In the genomic region with DNA sequence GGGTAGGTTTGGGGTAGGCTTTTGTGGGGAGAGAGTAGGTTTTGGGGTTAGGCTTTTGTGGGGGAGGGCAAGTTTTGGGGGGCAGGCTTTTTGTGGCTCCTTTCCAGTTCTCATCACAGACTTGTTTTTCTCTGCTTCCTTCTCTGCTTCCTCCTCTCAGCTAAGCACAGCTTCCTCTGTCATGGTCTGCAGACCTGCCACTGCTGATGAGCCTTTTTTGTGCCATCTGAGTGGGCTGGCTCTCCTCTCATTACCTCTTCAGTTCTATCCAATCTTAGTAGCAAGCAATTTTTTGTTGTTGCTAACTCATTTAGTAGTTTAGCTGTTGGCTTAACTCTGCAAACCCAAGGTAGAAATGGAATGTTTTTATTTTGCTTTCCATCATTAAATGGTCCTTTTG, we compare ENCODE assay signal across 19 mouse cellular contexts. TPM values are rescaled to one million over a fixed set of nuclear protein-coding genes. Genes with fewer than 3 reads are reported as not detected.
DNase-seq lines count a peak whose midpoint lies in the region; ATAC-seq and TF ChIP-seq lines count a peak whose summit lies in the region.
"Had no signal": no experiment of that assay in that cellular context is flagged by ENCODE, and none has a peak within 500 bp of the region (broad histone marks: within the 10 kb centered on the region; RNA-seq: fewer than 3 reads in every experiment).

No protein-coding gene starts in this region.

- H3K27ac ChIP-seq in bone marrow macrophage, adult 2 months (ENCODE audit: insufficient read depth, low read depth, low read length), result peak overlapping the region; percentile 40; the same call in 1 of the 2 replicates
- H3K27ac ChIP-seq: hindbrain, embryonic 13.5 days; limb, embryonic 10.5 days; lung, embryonic 15.5 days; neural tube, embryonic 13.5 days had no signal

- H3K4me3 ChIP-seq in megakaryocyte, embryonic 14.5 days (replicated peaks), result peak overlapping the region; percentile 99
- H3K4me3 ChIP-seq in bone marrow macrophage, adult 2 months (ENCODE audit: insufficient read depth, low read length), result no peak overlapping the region
- H3K4me3 ChIP-seq: heart, adult 2 months; hindbrain, embryonic 13.5 days; limb, embryonic 10.5 days; lung, embryonic 15.5 days; neural tube, embryonic 13.5 days had no signal

- H3K9me3 ChIP-seq in megakaryocyte, embryonic 14.5 days, result no peaks in the 10 kb centered on the region
- H3K9me3 ChIP-seq: hindbrain, embryonic 13.5 days; limb, embryonic 10.5 days; lung, embryonic 15.5 days; neural tube, embryonic 13.5 days had no signal

- peak; percentile 49 for DNase-seq in naive thymus-derived CD4-positive, alpha-beta T cell, adult 2 months (ENCODE audit: low read depth)
- peak; percentile 39 for DNase-seq in thymus, postnatal 25 days
- DNase-seq in layer of hippocampus, postnatal 25 days (ENCODE audit: extremely low spot score in 1 of 2, low spot score in 1 of 2), result no peak
- DNase-seq in embryo, embryonic 11 days, result no peak
- DNase-seq in layer of hippocampus, adult 11-12 months (ENCODE audit: low spot score), result no peak
- DNase-seq: cerebellum, adult 8-10 months; forebrain, postnatal 0 days; gastrocnemius, adult 2 months; heart, adult 2 months; kidney, postnatal 14 days; retina, postnatal 1 day had no signal

- ATAC-seq in megakaryocyte, adult 5-6 weeks (ENCODE audit: poor library complexity, severe bottlenecking), result no peak
- ATAC-seq: forebrain, postnatal 0 days; intestine, embryonic 16.5 days had no signal

- H3K27me3 ChIP-seq in megakaryocyte, embryonic 14.5 days (replicated peaks), result no peaks in the 10 kb centered on the region
- H3K27me3 ChIP-seq: hindbrain, embryonic 13.5 days; lung, embryonic 15.5 days; neural tube, embryonic 13.5 days had no signal

- no peak for TF ChIP-seq CTCF in bone marrow macrophage, adult 2 months (IDR thresholded peaks at IDR 0.05; ENCODE audit: low read depth, low read length)

- H3K4me1 ChIP-seq in megakaryocyte, embryonic 14.5 days, result peaks cover 56% of the 10 kb centered on the region
- peaks cover 16% of the 10 kb centered on the region for H3K4me1 ChIP-seq in bone marrow macrophage, adult 2 months (ENCODE audit: control insufficient read depth, insufficient read depth, low read length)

- peaks cover 9% of the 10 kb centered on the region for H3K36me3 ChIP-seq in megakaryocyte, embryonic 14.5 days (replicated peaks; ENCODE audit: low read length)
- H3K36me3 ChIP-seq: hindbrain, embryonic 13.5 days; lung, embryonic 15.5 days; neural tube, embryonic 13.5 days had no signal

- TF ChIP-seq POLR2A in bone marrow macrophage, adult 2 months (IDR thresholded peaks at IDR 0.05; ENCODE audit: borderline replicate concordance, low read depth, low read length), result no peak

RNA-seq across cellular contexts. Expression of a gene that starts 1.7 kb away (rescaled TPM):
- polyA plus RNA-seq in megakaryocyte, embryonic 14.5 days (2012; ENCODE audit: insufficient read depth, low replicate concordance), result 11.0 and 19.5 TPM in 2 replicates
- total RNA-seq in megakaryocyte, adult 5-6 weeks (2015), result 15.5 and 16.3 TPM in 2 replicates
- total RNA-seq in megakaryocyte, adult 5-6 weeks (2017), result 17.1 and 19.1 TPM in 2 replicates
- 12.9 and 15.8 TPM in 2 replicates for polyA plus RNA-seq in bone marrow macrophage, adult 2 months (2012; ENCODE audit: insufficient read depth, insufficient read length, missing spikeins)
- total RNA-seq in layer of hippocampus, postnatal 25 days (2021), result 10 to 100 TPM; 35.2 to 42.8 TPM

Comparison
In these comparisons a context has a peak if more than half of its experiments do, and no peak if none do; other contexts are left out.
1. DNase-seq: peak in naive thymus-derived CD4-positive, alpha-beta T cell, adult 2 months (single experiment) and thymus, postnatal 25 days (single experiment); none in layer of hippocampus, postnatal 25 days (0 of 2), embryo, embryonic 11 days (single experiment) and layer of hippocampus, adult 11-12 months (single experiment).